Mouse (Mus musculus) right cerebral cortex, postnatal 25 days (tissue): ENCODE measurements at regions not wholly inside any gene's neighbourhood (a gene's known extent, or its start where the extent isn't known, plus 50 kb on each side); places are given as distances from the start of the nearest gene placed in this dataset.

Source experiments
- DNase-seq: peaks from one replicate; pipeline ENCODE4 v3.0.0; 2022

DNA sequence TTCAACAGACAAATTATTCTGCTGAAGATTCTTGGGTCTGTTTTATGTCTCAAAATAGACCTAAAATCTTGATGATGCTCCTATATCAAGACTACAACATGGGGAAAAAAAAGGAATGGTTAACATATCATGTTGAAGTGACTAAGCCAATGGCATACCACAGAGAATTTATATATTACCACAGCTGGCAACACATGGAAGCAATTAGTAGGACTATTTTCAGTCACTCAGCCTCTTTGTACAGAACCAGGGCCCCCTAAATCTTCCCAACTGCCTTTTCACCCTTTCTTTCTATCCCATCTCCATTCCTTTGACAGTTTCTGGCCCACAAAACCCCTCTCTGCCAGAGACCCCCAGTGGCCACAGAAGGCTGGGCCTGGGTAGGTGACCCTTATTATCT, 206.2 kb upstream of the Atp11b start:
- DNase-seq, result no peak

DNA sequence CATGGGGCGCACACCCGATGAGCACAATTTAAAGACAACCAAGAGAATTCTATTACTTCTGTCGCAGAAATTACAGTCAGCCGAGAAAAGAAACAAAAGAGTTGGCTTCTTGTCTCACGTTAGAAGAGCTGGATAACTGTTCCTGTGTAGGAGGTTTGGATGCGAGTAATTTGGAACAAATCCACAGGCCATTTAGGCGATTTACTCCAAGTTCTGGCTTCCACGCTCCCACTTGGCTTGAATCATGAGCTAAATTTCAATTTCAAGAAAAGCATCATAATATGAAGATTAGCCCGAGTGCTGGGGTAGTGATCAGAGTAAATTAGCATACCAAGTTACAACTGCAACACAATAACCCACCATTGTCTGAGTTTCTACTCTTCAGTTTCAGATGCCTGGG, 202.1 kb upstream of the Atp11b start:
- no peak for DNase-seq

DNA sequence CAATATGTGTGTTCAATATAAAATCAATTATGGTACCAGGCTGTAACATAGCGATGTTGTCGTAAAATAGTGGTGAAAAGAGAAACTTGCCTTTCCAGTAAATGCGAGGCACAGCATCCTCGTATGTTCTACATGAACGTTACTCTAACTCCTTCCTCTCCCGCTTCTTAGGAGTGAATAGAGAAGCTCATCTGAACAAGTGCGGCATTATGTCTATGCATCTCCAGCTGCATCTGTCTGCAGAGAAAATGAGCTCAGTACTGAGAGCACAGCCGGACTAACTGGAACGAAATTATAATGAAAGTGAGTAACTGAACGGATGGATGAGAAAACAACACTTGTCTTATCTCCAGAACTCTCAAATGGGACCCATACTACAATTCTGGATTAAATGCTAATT, 193.5 kb upstream of the Atp11b start:
- DNase-seq, result no peak

- DNase-seq, result peak; percentile 76
These were observed 179.5 kb upstream of the Atp11b start for GRCm38 (mm10) chr3:35574402-35574801.
